Mouse (Mus musculus): ENCODE measurements around the gene Gm49354. TPM values are rescaled to one million over a fixed set of nuclear protein-coding genes. Genes with fewer than 3 reads are reported as not detected.
"Not testable (repeated sequence)": the region's sequence is repeated elsewhere in the genome, so short reads cannot be mapped to it uniquely, and the experiment has no call there.

The Gm49354 gene
- polyA plus RNA-seq, 1 experiment from 2014 or later: not detected

DNA sequence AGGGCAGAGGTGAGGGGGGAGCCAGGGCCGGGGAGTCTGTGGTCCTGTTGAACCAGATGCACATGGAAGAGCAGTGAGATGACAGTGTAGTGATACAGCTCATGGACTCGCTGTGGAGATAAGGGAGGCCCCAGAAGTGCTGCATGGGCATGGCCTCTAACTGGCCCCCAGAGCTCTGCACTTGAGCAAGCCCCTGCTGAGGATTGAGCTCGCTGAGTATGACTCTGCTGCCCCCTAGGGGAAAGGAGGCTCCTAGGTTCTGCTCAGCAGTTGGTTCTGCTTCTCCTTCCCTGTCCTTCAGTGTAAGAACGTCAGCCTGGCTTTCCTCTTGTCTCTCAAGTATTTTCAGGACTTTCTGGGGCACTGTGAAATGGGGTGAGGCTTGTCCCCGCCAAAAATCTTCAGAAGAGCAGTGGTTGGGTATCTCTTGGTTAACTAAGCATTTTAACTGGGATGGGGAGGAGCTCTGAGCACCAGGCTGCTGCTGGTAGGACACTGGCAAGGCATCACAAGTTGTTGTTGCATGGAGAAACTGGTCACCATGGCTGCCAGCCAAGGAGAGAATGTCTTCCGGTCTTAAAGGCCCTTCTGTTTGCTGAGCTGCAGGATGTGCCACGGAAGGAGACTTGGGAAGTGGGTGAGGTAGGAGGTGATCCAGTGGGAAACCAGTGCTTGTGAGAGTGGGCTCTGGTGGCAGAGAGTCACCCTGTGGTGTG, 53.5 kb downstream of the Gm49354 start:
- Histone ChIP-seq H3K4me3 (replicated peaks; ENCODE audit: low read length) (no peak overlapping the region), H3K9me3 (replicated peaks; ENCODE audit: control insufficient read depth, low read length) (no peaks in the 10 kb centered on the region; the same call in 1 of the 2 replicates), H3K27me3 (ENCODE audit: control insufficient read depth, insufficient read depth, low read length) (no peaks in the 10 kb centered on the region), H3K27ac (ENCODE audit: low read length) (no peak overlapping the region), H3K4me2 (ENCODE audit: low read depth, low read length) (no peak overlapping the region), H3K4me1 (ENCODE audit: control insufficient read depth, insufficient read depth, low read length) (peaks cover 9% of the 10 kb centered on the region; the same call in 1 of the 2 replicates), H3K9ac (ENCODE audit: low read length) (0 out of 2 replicates have a peak overlapping the region, but pooled peaks have one; percentile 5), H3K36me3 (ENCODE audit: control insufficient read depth, insufficient read depth, low read length) (no peaks in the 10 kb centered on the region)
- 23% methylated on average over 7 of the region's 7 CpGs for WGBS
- peak; percentile 75; the same call in 1 of the 2 replicates for ATAC-seq (ENCODE audit: insufficient read depth, low FRiP score)

DNA sequence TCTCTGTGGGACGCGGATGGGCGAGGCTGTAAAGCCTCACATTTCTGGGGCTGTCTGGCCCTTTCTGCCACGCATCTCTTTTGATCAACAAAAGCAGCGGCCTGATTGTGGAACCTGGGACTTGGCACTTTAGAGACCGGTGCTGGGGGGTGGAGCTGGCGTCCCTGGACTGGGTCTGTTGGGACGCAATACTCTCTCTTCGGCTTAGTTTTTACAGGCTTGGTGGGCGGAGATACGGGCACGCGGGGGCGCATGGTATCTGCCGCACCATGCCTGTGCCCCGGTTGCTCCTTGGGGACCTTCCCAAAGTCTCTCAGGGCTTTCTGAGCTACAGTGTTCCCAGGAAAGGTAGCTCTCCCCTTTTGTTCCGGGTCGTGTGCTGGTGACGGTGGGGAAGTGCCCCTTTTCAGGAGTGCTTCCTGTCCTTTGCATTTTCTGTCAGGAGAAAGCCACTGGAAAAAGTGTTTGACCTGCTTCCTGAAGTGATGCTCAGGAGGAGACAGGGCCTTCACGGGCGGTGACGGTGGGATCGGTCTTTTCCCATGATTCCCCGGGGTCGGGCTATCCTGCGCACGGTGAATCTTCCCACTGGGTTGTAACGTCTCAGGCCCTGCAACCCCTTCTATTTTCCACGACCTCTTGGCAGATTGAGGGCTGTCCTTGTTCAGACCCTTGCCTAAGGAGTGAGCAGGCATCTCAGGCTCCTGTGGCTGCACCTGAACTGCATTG, 55.7 kb downstream of the Gm49354 start:
- no peaks in the 10 kb centered on the region for H3K36me3 ChIP-seq (ENCODE audit: control insufficient read depth, insufficient read depth, low read length)
- peak overlapping the region; percentile 13; the same call in 1 of the 2 replicates for H3K4me3 ChIP-seq (replicated peaks; ENCODE audit: low read length)
- WGBS: 28% methylated on average over 29 of the region's 29 CpGs
- no peaks in the 10 kb centered on the region; the same call in 1 of the 2 replicates for H3K9me3 ChIP-seq (replicated peaks; ENCODE audit: control insufficient read depth, low read length)
- peak overlapping the region; percentile 34; the same call in 1 of the 2 replicates for H3K9ac ChIP-seq (ENCODE audit: low read length)
- peak overlapping the region; percentile 40 for H3K4me2 ChIP-seq (ENCODE audit: low read depth, low read length)
- no peaks in the 10 kb centered on the region for H3K27me3 ChIP-seq (ENCODE audit: control insufficient read depth, insufficient read depth, low read length)
- H3K4me1 ChIP-seq (ENCODE audit: control insufficient read depth, insufficient read depth, low read length): peaks cover 9% of the 10 kb centered on the region; the same call in 1 of the 2 replicates
- no peak overlapping the region for H3K27ac ChIP-seq (ENCODE audit: low read length)
- no peak for ATAC-seq (ENCODE audit: insufficient read depth, low FRiP score)

DNA sequence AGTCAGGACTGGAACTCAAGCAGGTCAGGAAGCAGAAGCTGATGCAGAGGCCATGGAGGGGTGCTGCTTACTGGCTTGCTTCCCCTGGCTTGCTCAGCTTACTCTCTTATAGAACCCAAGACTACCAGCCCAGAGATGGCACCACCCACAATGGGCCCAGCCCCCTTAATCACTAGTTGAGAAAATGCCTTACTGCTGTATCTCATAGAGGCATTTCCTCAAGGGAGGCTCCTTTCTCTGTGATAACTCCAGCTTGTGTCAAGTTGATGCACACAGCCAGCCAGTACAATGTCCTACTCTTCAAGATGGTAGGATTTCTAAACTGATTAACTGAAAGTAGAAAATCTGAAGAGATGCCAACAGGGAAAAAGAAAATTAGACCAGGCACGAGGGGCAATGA, 60.0 kb downstream of the Gm49354 start:
- not testable (repeated sequence) for ATAC-seq (ENCODE audit: insufficient read depth, low FRiP score); H3K4me2 ChIP-seq (ENCODE audit: low read depth, low read length); H3K27ac ChIP-seq (ENCODE audit: low read length); H3K27me3 ChIP-seq (ENCODE audit: control insufficient read depth, insufficient read depth, low read length); H3K36me3 ChIP-seq (ENCODE audit: control insufficient read depth, insufficient read depth, low read length); H3K4me1 ChIP-seq (ENCODE audit: control insufficient read depth, insufficient read depth, low read length); H3K9ac ChIP-seq (ENCODE audit: low read length); H3K9me3 ChIP-seq (replicated peaks; ENCODE audit: control insufficient read depth, low read length); H3K4me3 ChIP-seq (replicated peaks; ENCODE audit: low read length)
- WGBS: 82% methylated on average over 1 of the region's 1 CpGs

DNA sequence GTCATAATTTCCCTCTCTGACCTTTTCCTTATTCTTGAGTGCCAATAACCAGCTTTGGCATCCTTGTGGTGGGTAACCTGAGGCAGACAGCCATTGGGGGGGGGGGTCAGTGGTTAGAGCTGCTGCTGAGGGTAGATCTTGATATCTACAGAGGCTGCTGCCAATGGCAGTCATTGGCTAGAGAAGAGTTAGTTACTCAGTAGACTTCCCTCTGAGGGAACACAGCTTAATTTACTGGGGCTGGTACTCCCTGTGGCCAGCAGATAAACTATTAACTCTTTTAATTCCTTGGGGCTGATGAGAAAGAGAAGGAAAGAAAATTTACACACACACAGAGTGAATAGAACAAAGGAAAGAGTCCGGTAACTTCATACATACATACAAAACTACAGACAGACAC, 62.6 kb downstream of the Gm49354 start:
- 83% methylated on average over 1 of the region's 1 CpGs for WGBS
- ATAC-seq (ENCODE audit: insufficient read depth, low FRiP score): no peak
- Histone ChIP-seq H3K9ac (ENCODE audit: low read length) (no peak overlapping the region), H3K27ac (ENCODE audit: low read length) (0 out of 2 replicates have a peak overlapping the region, but pooled peaks have one; percentile 2), H3K27me3 (ENCODE audit: control insufficient read depth, insufficient read depth, low read length) (no peaks in the 10 kb centered on the region), H3K9me3 (replicated peaks; ENCODE audit: control insufficient read depth, low read length) (no peaks in the 10 kb centered on the region), H3K4me3 (replicated peaks; ENCODE audit: low read length) (no peak overlapping the region), H3K36me3 (ENCODE audit: control insufficient read depth, insufficient read depth, low read length) (no peaks in the 10 kb centered on the region), H3K4me1 (ENCODE audit: control insufficient read depth, insufficient read depth, low read length) (no peaks in the 10 kb centered on the region), H3K4me2 (ENCODE audit: low read depth, low read length) (no peak overlapping the region)

DNA sequence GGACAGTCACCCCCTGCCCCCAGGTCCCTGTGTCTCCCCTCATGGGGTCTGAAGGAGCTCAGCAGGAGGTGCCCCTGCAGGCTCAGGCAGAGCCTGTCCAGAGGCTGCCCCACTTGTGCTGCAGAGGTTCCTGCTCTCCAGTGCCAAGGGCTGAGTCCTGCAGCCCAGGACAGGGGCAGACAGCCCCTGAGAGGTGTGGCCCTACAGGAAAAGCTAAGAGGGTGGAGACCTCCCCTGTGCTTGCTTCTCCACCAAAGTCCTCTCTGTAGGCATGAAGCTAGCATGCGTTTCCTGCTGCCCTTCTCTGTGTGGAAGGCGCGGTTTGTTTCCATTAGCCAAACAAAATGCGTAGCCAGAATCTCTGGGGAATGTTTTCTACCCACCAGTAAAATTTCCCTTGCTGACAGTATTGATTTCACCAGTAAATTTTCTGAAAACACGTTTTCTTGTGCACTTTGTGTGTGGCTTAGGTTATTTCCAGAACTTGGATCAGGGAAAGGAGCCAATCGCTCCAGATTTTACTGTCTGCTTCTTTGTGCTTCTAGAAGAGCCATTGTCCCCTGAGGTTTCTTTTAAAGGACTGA, 63.1 kb downstream of the Gm49354 start:
- 26% methylated on average over 6 of the region's 6 CpGs for WGBS
- H3K27me3 ChIP-seq (ENCODE audit: control insufficient read depth, insufficient read depth, low read length); H3K4me3 ChIP-seq (replicated peaks; ENCODE audit: low read length); H3K4me2 ChIP-seq (ENCODE audit: low read depth, low read length); H3K9me3 ChIP-seq (replicated peaks; ENCODE audit: control insufficient read depth, low read length); H3K4me1 ChIP-seq (ENCODE audit: control insufficient read depth, insufficient read depth, low read length); H3K9ac ChIP-seq (ENCODE audit: low read length); H3K36me3 ChIP-seq (ENCODE audit: control insufficient read depth, insufficient read depth, low read length): not testable (repeated sequence)
- H3K27ac ChIP-seq (ENCODE audit: low read length): 0 out of 2 replicates have a peak overlapping the region, but pooled peaks have one; percentile 2
- ATAC-seq (ENCODE audit: insufficient read depth, low FRiP score): peak; percentile 80; the same call in 1 of the 2 replicates

DNA sequence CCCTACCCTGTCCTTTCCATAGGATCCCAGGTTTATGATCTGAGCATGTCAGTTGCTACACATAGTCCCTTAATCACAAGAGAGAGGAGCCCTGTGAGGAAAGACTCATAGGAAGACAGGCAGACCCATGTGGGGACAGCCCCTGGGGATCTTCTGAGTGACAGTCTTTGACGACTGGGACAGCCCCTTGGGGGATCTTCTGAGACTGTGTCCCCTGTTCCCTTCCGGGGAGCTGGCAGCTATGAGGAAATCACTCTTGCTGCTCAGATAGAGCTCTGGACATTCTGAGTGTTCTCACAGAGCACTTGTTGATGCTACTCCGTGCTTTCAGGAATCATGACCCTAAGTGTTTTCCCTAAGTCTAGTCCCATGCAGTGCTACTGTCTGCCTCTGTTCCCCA, 68.3 kb downstream of the Gm49354 start:
- Histone ChIP-seq H3K27ac (ENCODE audit: low read length) (no peak overlapping the region), H3K4me3 (replicated peaks; ENCODE audit: low read length) (no peak overlapping the region), H3K4me2 (ENCODE audit: low read depth, low read length) (no peak overlapping the region), H3K36me3 (ENCODE audit: control insufficient read depth, insufficient read depth, low read length) (no peaks in the 10 kb centered on the region), H3K9ac (ENCODE audit: low read length) (no peak overlapping the region), H3K4me1 (ENCODE audit: control insufficient read depth, insufficient read depth, low read length) (no peaks in the 10 kb centered on the region), H3K27me3 (ENCODE audit: control insufficient read depth, insufficient read depth, low read length) (no peaks in the 10 kb centered on the region), H3K9me3 (replicated peaks; ENCODE audit: control insufficient read depth, low read length) (no peaks in the 10 kb centered on the region)
- 32% methylated on average over 3 of the region's 3 CpGs for whole genome bisulfite sequencing
- no peak for ATAC-seq (ENCODE audit: insufficient read depth, low FRiP score)

DNA sequence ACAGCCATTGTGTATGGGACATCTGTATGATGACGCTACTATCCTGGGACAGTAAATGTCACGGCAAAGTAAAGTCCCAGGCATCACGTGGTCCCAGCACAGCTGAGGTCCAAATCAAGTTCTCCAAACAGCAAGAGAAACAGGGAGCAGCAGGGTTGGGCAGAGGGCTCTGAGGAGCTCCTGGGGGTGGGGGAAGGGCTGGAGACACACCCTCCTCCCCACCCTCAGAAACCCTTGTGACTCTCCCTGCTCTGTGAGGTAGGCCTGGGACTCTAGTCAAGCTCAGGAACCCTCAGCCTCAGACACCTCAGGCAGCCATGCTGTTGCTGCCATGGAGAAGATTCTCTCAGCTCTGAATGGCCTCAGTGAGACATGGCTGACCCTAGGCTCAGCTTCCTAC, 70.1 kb downstream of the Gm49354 start, which contains the start of gene Spata31d1b:
Gene Spata31d1b (plus strand): TSS at position 301 of the 400 bp plus-strand sequence.
- not testable (repeated sequence) for H3K27ac ChIP-seq (ENCODE audit: low read length); H3K36me3 ChIP-seq (ENCODE audit: control insufficient read depth, insufficient read depth, low read length); H3K4me1 ChIP-seq (ENCODE audit: control insufficient read depth, insufficient read depth, low read length); H3K9me3 ChIP-seq (replicated peaks; ENCODE audit: control insufficient read depth, low read length); H3K27me3 ChIP-seq (ENCODE audit: control insufficient read depth, insufficient read depth, low read length); H3K9ac ChIP-seq (ENCODE audit: low read length); H3K4me3 ChIP-seq (replicated peaks; ENCODE audit: low read length); ATAC-seq (ENCODE audit: insufficient read depth, low FRiP score); H3K4me2 ChIP-seq (ENCODE audit: low read depth, low read length)
- WGBS: 67% methylated on average over 3 of the region's 3 CpGs

DNA sequence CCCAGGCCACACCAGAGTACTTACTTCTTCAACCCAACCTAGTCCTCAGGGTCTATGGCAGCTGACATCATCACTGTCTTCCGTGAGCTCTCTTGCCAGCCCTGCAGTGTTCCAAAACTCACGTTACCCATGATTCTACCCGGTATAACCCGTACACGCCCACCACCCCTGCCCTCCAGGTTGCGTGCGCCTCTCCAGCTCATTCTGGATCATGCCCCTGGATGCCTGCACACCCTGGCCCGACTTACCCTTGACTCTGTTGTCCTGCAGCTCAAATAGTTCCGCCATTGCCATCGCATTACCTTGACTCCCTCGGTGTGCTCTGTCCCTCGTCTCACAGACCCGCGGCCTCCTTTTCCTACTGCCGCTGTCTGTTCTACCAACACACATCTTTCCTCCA, 71.8 kb downstream of the Gm49354 start, which contains the start of gene Spata31d1a:
Gene Spata31d1a (minus strand): TSS at position 101 of the 400 bp plus-strand sequence.
- H3K4me1 ChIP-seq (ENCODE audit: control insufficient read depth, insufficient read depth, low read length): no peaks in the 10 kb centered on the region
- H3K4me3 ChIP-seq (replicated peaks; ENCODE audit: low read length): no peak within 1 kb of the TSS
- H3K36me3 ChIP-seq (ENCODE audit: control insufficient read depth, insufficient read depth, low read length): no peaks in the 10 kb centered on the region
- no peak for ATAC-seq (ENCODE audit: insufficient read depth, low FRiP score)
- H3K9me3 ChIP-seq (replicated peaks; ENCODE audit: control insufficient read depth, low read length): no peaks in the 10 kb centered on the region
- H3K27ac ChIP-seq (ENCODE audit: low read length): no peak within 1 kb of the TSS
- no peaks in the 10 kb centered on the region for H3K27me3 ChIP-seq (ENCODE audit: control insufficient read depth, insufficient read depth, low read length)
- no peak within 1 kb of the TSS for H3K4me2 ChIP-seq (ENCODE audit: low read depth, low read length)
- 85% methylated on average over 15 of the region's 15 CpGs for WGBS
- H3K9ac ChIP-seq (ENCODE audit: low read length): no peak within 1 kb of the TSS

All from stomach, embryonic 16.5 days (tissue).